Mouse (Mus musculus) embryonic facial prominence, embryonic 13.5 days (tissue): ENCODE measurements at regions not wholly inside any gene's neighbourhood (a gene's known extent, or its start where the extent isn't known, plus 50 kb on each side); places are given as distances from the start of the nearest gene placed in this dataset.

Source experiments
- ATAC-seq: fragments of 200-750 bp; cut with Nextera tagmentation; 2 replicates; pipeline ENCODE4 v1.8.0; 2017; ENCODE audit warnings: low read depth; ENCODE audit not compliant: insufficient number of reproducible peaks, insufficient read depth, low FRiP score, low TSS enrichment
- H3K27ac ChIP-seq: fragments of 300-500 bp; sonication (generic); 2 replicates; pipeline ENCODE4 v1.5.1; 2015; ENCODE audit warnings: moderate library complexity, mild to moderate bottlenecking, inconsistent platforms
- H3K27me3 ChIP-seq: fragments of 300-500 bp; sonication (generic); 2 replicates; pipeline ENCODE4 v1.6.1; 2015; ENCODE audit warnings: mild to moderate bottlenecking, inconsistent platforms
- H3K36me3 ChIP-seq: fragments of 300-500 bp; sonication (generic); 2 replicates; pipeline ENCODE4 v1.6.1; 2015; ENCODE audit warnings: mild to moderate bottlenecking, inconsistent platforms
- H3K4me1 ChIP-seq: fragments of 300-500 bp; sonication (generic); 2 replicates; pipeline ENCODE4 v1.6.1; 2015; ENCODE audit warnings: inconsistent platforms
- H3K4me2 ChIP-seq: fragments of 300-500 bp; sonication (generic); 2 replicates; pipeline ENCODE4 v1.6.1; 2015; ENCODE audit warnings: moderate library complexity, mild to moderate bottlenecking, inconsistent platforms
- H3K4me3 ChIP-seq: fragments of 300-500 bp; sonication (generic); 2 replicates; pipeline ENCODE4 v1.5.1; 2015; ENCODE audit warnings: mild to moderate bottlenecking, inconsistent platforms
- H3K9ac ChIP-seq: fragments of 300-500 bp; sonication (generic); 2 replicates; pipeline ENCODE4 v1.6.1; 2015; ENCODE audit warnings: mild to moderate bottlenecking, inconsistent platforms
- H3K9me3 ChIP-seq: fragments of 300-500 bp; sonication (generic); 2 replicates; pipeline ENCODE4 v1.6.1; 2016; ENCODE audit warnings: inconsistent platforms
- WGBS: fragments of 180-500 bp; shearing (Covaris S2); methylation state at CpG from one replicate; pipeline ENCODE4 v1.1.7; 2015; ENCODE audit warnings: mixed read lengths; 5-methylcytosine and 5-hydroxymethylcytosine counted together

GRCm38 (mm10) chr5:37980692-37981091, 57.9 kb upstream of the Stx18 start:
- 60% methylated on average over 3 of the region's 3 CpGs for WGBS
- H3K27me3 ChIP-seq: no peaks in the 10 kb centered on the region
- H3K4me3 ChIP-seq: no peak overlapping the region
- H3K36me3 ChIP-seq: no peaks in the 10 kb centered on the region
- no peak overlapping the region for H3K27ac ChIP-seq
- no peak overlapping the region for H3K9ac ChIP-seq
- no peak overlapping the region for H3K4me2 ChIP-seq
- no peak for ATAC-seq
- H3K4me1 ChIP-seq: peaks cover 14% of the 10 kb centered on the region; the same call in 1 of the 2 replicates
- H3K9me3 ChIP-seq: no peaks in the 10 kb centered on the region

- no peak overlapping the region for H3K27ac ChIP-seq
- 73% methylated on average over 4 of the region's 4 CpGs for WGBS
- no peaks in the 10 kb centered on the region for H3K36me3 ChIP-seq
- no peak overlapping the region for H3K4me3 ChIP-seq
- H3K4me2 ChIP-seq: no peak overlapping the region
- no peak for ATAC-seq
- 0 out of 2 replicates have a peak, but pooled peaks cover 4% of the 10 kb centered on the region for H3K4me1 ChIP-seq
- no peaks in the 10 kb centered on the region for H3K27me3 ChIP-seq
- H3K9ac ChIP-seq: no peak overlapping the region
- no peaks in the 10 kb centered on the region for H3K9me3 ChIP-seq
Measured at GRCm38 (mm10) chr5:37976943-37977434, 61.6 kb upstream of the Stx18 start.

- no peaks in the 10 kb centered on the region for H3K36me3 ChIP-seq
- H3K27ac ChIP-seq: no peak overlapping the region
- no peaks in the 10 kb centered on the region for H3K9me3 ChIP-seq
- no peak for ATAC-seq
- 74% methylated on average over 7 of the region's 7 CpGs for WGBS
- no peak overlapping the region for H3K4me3 ChIP-seq
- H3K9ac ChIP-seq: no peak overlapping the region
- H3K4me2 ChIP-seq: no peak overlapping the region
- peaks cover 25% of the 10 kb centered on the region for H3K4me1 ChIP-seq
- H3K27me3 ChIP-seq: peaks cover 8% of the 10 kb centered on the region
Measured at GRCm38 (mm10) chr5:37972980-37973545, 65.5 kb upstream of the Stx18 start.

GRCm38 (mm10) chr5:37971724-37972123, 66.8 kb upstream of the Stx18 start:
- 73% methylated on average over 11 of the region's 11 CpGs for WGBS
- no peak for ATAC-seq
- no peak overlapping the region for H3K9ac ChIP-seq
- H3K27ac ChIP-seq: no peak overlapping the region
- no peaks in the 10 kb centered on the region for H3K9me3 ChIP-seq
- no peak overlapping the region for H3K4me3 ChIP-seq
- no peaks in the 10 kb centered on the region for H3K36me3 ChIP-seq
- peaks cover 38% of the 10 kb centered on the region for H3K4me1 ChIP-seq
- no peak overlapping the region for H3K4me2 ChIP-seq
- H3K27me3 ChIP-seq: peaks cover 16% of the 10 kb centered on the region

GRCm38 (mm10) chr5:37968596-37968995, 69.9 kb upstream of the Stx18 start:
- Histone ChIP-seq H3K4me3 (no peak overlapping the region), H3K27me3 (peaks cover 29% of the 10 kb centered on the region), H3K9ac (no peak overlapping the region), H3K4me2 (peak overlapping the region; percentile 53), H3K27ac (peak overlapping the region; percentile 66), H3K9me3 (no peaks in the 10 kb centered on the region), H3K4me1 (peaks cover 54% of the 10 kb centered on the region), H3K36me3 (no peaks in the 10 kb centered on the region)
- no peak for ATAC-seq
- WGBS: 2% methylated on average over 10 of the region's 10 CpGs

GRCm38 (mm10) chr5:37967914-37968375, 70.6 kb upstream of the Stx18 start:
- Histone ChIP-seq H3K27ac (peak overlapping the region; percentile 66; the same call in 1 of the 2 replicates), H3K9me3 (no peaks in the 10 kb centered on the region), H3K9ac (no peak overlapping the region), H3K36me3 (no peaks in the 10 kb centered on the region), H3K4me1 (peaks cover 56% of the 10 kb centered on the region), H3K4me3 (0 out of 2 replicates have a peak overlapping the region, but pooled peaks have one; percentile 6), H3K27me3 (peaks cover 29% of the 10 kb centered on the region), H3K4me2 (peak overlapping the region; percentile 53)
- no peak for ATAC-seq
- 2% methylated on average over 14 of the region's 14 CpGs for WGBS

GRCm38 (mm10) chr5:37967106-37967913, 71.2 kb upstream of the Stx18 start:
- Histone ChIP-seq H3K27me3 (peaks cover 33% of the 10 kb centered on the region), H3K36me3 (no peaks in the 10 kb centered on the region), H3K4me3 (0 out of 2 replicates have a peak overlapping the region, but pooled peaks have one; percentile 6), H3K4me1 (peaks cover 61% of the 10 kb centered on the region), H3K9me3 (no peaks in the 10 kb centered on the region), H3K27ac (peak overlapping the region; percentile 66; the same call in 1 of the 2 replicates), H3K4me2 (peak overlapping the region; percentile 53), H3K9ac (no peak overlapping the region)
- 4% methylated on average over 23 of the region's 23 CpGs for WGBS
- peak; percentile 56; the same call in 1 of the 2 replicates for ATAC-seq

GRCm38 (mm10) chr5:37963688-37964087, 74.9 kb upstream of the Stx18 start:
- Histone ChIP-seq H3K9ac (no peak overlapping the region), H3K27me3 (peaks cover 25% of the 10 kb centered on the region), H3K36me3 (no peaks in the 10 kb centered on the region), H3K4me2 (no peak overlapping the region), H3K4me1 (peaks cover 47% of the 10 kb centered on the region), H3K27ac (no peak overlapping the region), H3K9me3 (no peaks in the 10 kb centered on the region; the same call in 1 of the 2 replicates), H3K4me3 (no peak overlapping the region)
- ATAC-seq: no peak
- WGBS: 64% methylated on average over 8 of the region's 8 CpGs

- Histone ChIP-seq H3K4me3 (no peak overlapping the region), H3K9me3 (no peaks in the 10 kb centered on the region; the same call in 1 of the 2 replicates), H3K36me3 (no peaks in the 10 kb centered on the region), H3K4me2 (no peak overlapping the region), H3K4me1 (peaks cover 36% of the 10 kb centered on the region), H3K9ac (no peak overlapping the region), H3K27me3 (peaks cover 25% of the 10 kb centered on the region), H3K27ac (no peak overlapping the region)
- no peak for ATAC-seq
- 37% methylated on average over 3 of the region's 3 CpGs for WGBS
Measured at GRCm38 (mm10) chr5:37962513-37962912, 76.0 kb upstream of the Stx18 start.

GRCm38 (mm10) chr5:37960216-37960615, 78.3 kb upstream of the Stx18 start:
- Histone ChIP-seq H3K4me2 (no peak overlapping the region), H3K9me3 (no peaks in the 10 kb centered on the region; the same call in 1 of the 2 replicates), H3K36me3 (no peaks in the 10 kb centered on the region), H3K9ac (no peak overlapping the region), H3K27ac (no peak overlapping the region), H3K4me1 (peaks cover 23% of the 10 kb centered on the region), H3K4me3 (no peak overlapping the region), H3K27me3 (peaks cover 12% of the 10 kb centered on the region)
- ATAC-seq: no peak
- 78% methylated on average over 7 of the region's 7 CpGs for WGBS

- no peak for ATAC-seq
Measured at GRCm38 (mm10) chr5:37952096-37952495, 86.4 kb upstream of the Stx18 start.

More at GRCm38 (mm10) chr5:37952096-37952495, 86.4 kb upstream of the Stx18 start:
- H3K4me2 ChIP-seq: no peak overlapping the region
- no peaks in the 10 kb centered on the region for H3K36me3 ChIP-seq
- H3K27ac ChIP-seq: no peak overlapping the region
- 0% methylated on average over 1 of the region's 1 CpGs for WGBS
- no peak overlapping the region for H3K9ac ChIP-seq
- no peaks in the 10 kb centered on the region for H3K4me1 ChIP-seq
- H3K4me3 ChIP-seq: no peak overlapping the region
- H3K27me3 ChIP-seq: no peaks in the 10 kb centered on the region
- H3K9me3 ChIP-seq: no peaks in the 10 kb centered on the region
